Mouse (Mus musculus) thymus, postnatal 0 days (tissue): ENCODE results near the gene Gpbp1l1. TPM values are rescaled to one million over a fixed set of nuclear protein-coding genes. Genes with fewer than 3 reads are reported as not detected.

Source experiments
- DNase-seq: peaks from one replicate; pipeline ENCODE4 v3.0.0-alpha.2; 2015; ENCODE audit warnings: low spot score
- polyA plus RNA-seq: library from polyadenylated mRNA; unstranded; fragments of >200 nt; fragmentation: Nextera tagmentation; extraction: Ambion mirVana; gene quantifications from 2 replicates; pipeline ENCODE4 v1.2.1, GENCODE M21; 2015

The Gpbp1l1 gene
- polyA plus RNA-seq, 1 experiment from 2014 or later, result 54.5 TPM

DNA sequence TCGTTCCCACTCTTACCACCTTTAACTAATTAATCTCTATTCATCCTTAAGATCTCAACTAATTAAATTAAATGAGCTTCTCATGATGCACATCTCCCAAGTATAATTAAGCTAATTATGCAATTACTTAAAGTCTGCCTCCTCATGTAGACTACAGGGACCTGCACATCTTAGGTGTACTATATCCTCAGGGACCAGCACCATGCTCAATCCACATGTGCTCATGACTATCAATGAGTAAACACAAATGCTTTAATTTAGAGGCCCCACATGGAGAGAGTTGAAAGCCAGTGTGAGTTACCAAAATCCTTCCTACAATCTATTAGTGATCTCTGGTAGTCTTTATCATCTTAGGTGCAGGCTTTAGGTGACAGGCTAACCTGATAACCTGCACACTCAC, 77.7 kb downstream of the Gpbp1l1 start:
- no peak for DNase-seq

- no peak for DNase-seq
Measured at GRCm38 (mm10) chr4:116638821-116639220, 81.4 kb downstream of the Gpbp1l1 start.

DNA sequence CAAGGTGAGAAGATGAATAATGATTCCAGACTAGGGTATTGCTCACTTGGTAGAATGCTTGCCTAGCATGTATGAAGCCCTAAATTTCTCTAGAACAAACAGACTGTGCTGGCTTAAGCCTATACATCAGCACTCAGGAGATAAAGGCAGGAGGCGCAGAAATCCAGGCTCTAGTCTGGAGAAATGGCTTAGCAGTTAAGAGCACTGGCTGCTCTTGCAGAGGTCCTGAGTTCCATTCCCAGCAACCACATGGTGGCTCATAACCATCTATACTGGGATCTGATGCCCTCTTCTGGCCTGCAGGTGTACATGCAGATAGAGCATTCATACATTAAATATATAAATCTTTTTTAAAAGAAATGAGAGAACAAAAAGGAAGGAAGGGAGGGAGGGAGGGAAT, 84.6 kb downstream of the Gpbp1l1 start:
- DNase-seq, result no peak

Other genes starting within 250 kb of the Gpbp1l1 start
- 5.3 and 7.0 TPM in 2 replicates for gene Mast2, start 93.5 kb upstream of the Gpbp1l1 start, polyA plus RNA-seq
- 22.5 and 23.4 TPM in 2 replicates for gene Ipp, start 50.1 kb upstream of the Gpbp1l1 start, polyA plus RNA-seq
- gene Tmem69, start 1.7 kb upstream of the Gpbp1l1 start, polyA plus RNA-seq, result 26.9 and 31.4 TPM in 2 replicates
- gene Ccdc17, start 39.0 kb downstream of the Gpbp1l1 start, polyA plus RNA-seq, result 3.8 and 4.1 TPM in 2 replicates
- gene Nasp, start 70.3 kb downstream of the Gpbp1l1 start, polyA plus RNA-seq, result 110 and 118 TPM in 2 replicates
- 624 and 637 TPM in 2 replicates for gene Akr1a1, start 94.0 kb downstream of the Gpbp1l1 start, polyA plus RNA-seq
- 1,118 and 1,206 TPM in 2 replicates for gene Prdx1, start 127.9 kb downstream of the Gpbp1l1 start, polyA plus RNA-seq
- 12.0 and 13.6 TPM in 2 replicates for gene Mmachc, start 150.7 kb downstream of the Gpbp1l1 start, polyA plus RNA-seq
- gene Ccdc163, start 150.9 kb downstream of the Gpbp1l1 start, polyA plus RNA-seq, result 21.5 and 23.7 TPM in 2 replicates
- gene Tesk2, start 163.3 kb downstream of the Gpbp1l1 start, polyA plus RNA-seq, result 4.3 and 4.7 TPM in 2 replicates
- gene Toe1, start 250.0 kb downstream of the Gpbp1l1 start, polyA plus RNA-seq, result 39.2 and 39.6 TPM in 2 replicates